Mouse (Mus musculus): ENCODE results near the gene Gm9732.
A peak's percentile ranks its signal among the peaks of the same experiment; 100 is the strongest.
"Not testable (repeated sequence)": the region's sequence is repeated elsewhere in the genome, so short reads cannot be mapped to it uniquely, and the experiment has no call there.

Gm9732 gene

DNA sequence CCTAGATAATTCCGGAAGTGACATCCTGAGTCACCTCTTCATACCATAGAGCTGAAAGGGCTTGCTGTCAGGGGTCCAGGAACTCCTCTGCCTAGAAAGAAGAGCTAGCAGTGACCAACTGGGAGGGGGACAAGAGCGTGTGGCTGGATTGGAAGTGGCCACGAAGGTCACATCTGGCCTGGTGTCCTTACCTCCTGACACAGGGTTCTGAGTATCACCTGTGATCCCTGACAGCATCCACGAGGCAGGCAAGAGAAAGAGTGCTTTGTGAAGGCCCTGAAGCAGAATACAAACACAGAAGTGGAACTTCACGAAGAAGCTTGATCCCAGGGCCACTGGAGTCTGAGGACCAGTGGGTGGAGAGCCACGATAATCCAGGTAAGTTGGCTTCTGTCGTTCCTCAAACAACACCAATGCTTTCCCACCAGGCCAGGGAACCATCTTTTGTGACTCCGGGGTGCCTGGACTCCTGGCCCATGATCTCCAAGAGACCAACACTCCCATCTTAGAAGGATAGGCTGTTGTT is at the start of gene Gm9732:
TSS of gene Gm9732 (plus strand) at position 51 of the 526 bp plus-strand sequence.
- DNase-seq (ENCODE audit: low read depth, low spot score): peak; percentile 7

DNA sequence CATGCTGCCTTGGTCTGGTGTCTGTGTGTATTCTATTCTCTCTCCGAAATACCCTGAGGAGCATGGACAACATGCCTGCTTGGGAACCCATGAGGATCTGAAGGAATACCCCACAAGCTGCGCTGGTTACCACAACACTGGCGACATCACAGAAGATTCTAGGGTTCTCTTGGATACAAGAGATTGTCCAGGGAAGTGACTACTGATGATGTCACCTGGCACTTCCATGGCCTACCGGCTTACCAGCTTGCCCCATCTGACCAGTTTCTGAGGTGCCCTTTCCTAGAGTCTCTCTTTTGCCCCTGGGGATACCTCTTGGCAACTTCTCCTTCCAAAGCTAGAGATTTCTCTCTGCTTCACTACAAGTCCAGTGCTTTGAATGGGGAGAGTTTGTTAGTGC is 39.6 kb upstream of the Gm9732 start, which contains the start of gene Gm8122:
TSS of gene Gm8122 (minus strand) at position 101 of the 400 bp plus-strand sequence.
- not testable (repeated sequence) for DNase-seq (ENCODE audit: low read depth, low spot score)

DNA sequence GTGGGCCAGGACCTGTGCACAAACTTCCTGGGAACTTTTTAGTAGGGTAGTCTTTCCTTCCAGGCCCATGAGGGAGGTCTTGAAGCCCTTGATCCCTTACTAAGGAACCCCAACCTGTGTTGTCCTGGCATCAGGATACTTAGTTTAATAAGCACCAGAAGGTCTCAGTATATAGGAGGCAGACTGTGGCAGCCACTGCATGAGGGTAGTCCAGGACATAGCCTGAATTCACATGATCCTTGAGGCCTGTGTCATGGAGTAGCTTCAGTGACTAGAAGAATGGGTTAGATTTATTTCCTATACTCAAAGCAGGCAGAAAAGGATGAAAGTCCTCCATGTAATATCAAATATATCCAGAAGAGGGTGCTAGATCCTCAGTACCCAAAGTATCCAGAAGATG is 37.1 kb upstream of the Gm9732 start:
- not testable (repeated sequence) for DNase-seq (ENCODE audit: low read depth, low spot score)

DNA sequence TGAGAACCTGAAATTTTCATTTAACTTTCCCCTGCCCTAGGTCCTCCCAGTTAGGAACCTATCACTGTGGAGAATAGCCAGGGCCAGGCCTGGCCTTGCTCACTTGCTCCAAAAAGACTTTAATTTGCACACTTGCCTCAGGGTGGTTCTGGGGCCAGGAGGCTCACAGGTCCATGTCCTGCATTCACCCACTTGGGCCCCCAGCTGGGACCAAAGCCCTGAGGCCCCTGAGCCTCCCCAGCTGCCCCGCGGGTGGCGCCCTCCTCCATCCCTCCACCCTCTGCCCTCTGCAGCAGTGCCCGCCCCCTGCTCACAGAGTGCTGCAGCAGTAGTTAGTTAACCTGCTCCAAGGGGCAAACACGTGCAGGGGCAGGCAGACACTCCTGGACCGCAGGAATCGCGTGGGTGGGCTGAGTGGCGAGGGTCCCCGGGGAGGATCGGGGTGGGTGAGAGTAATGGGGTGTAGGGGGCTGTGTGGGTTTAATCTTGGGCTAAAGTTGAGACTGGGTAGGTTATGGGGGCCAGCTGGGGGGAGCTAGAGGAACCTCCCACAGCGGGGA is 25.1 kb upstream of the Gm9732 start:
- DNase-seq (ENCODE audit: low read depth, low spot score): not testable (repeated sequence)

DNA sequence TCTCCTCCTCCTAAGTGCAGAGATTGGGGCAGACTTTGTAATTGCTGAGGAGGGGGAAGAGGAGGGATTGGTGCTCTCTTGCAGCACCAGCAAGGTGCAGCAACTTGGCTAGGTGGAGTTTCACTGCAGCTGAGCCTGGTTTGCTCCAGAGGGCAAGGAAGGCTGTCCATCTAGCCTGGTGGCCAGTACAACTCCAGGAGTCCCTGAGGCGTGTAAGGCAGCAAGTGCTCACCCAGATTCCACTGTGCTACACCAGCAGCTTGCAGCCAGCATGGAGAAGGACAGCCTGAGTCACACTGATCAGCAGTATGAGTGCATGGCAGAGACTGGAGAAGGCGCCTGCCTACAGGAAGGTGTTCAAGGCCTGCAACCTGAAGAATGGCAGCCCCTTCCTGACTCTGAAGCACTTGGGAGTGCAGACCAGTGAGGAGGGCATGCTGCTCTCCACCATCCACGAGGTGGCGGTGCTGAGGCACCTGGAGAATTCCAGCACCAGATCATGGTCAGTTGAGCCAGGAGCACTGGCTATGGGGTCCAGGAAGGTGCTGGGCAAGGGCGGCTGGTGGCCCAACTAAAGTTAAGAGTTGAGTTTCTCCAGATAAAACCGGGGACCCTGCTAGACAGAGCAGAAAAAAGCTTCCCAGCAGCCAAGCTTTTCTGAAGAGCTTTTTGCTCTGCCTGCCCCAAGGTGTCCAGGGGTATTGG is 24.1 kb upstream of the Gm9732 start:
- DNase-seq (ENCODE audit: low read depth, low spot score): not testable (repeated sequence)

- not testable (repeated sequence) for DNase-seq (ENCODE audit: low read depth, low spot score)
Observed at GRCm38 (mm10) chr14:43256511-43256910, 18.3 kb upstream of the Gm9732 start.

DNA sequence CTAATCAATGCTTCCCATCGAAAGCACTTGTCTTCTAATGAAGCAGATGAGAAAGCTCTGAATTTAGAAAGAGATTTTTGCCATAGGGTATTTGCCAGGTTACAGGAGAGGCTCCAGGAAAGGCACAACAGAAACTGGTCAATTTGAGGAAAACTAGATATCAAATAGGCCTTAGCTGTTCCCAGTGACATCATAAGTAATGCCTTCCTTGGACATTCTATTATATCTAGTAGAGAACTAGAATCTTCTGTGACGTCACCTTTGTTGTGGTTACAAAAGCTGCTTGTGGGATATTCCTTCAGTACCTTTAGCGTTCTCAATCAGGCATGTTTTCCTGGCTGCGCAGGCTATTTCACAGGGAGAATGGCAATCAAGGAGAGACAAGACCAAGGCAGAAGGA is 16.5 kb upstream of the Gm9732 start, which contains the start of gene Gm8126:
TSS of gene Gm8126 (plus strand) at position 301 of the 400 bp plus-strand sequence.
- DNase-seq (ENCODE audit: low read depth, low spot score): not testable (repeated sequence)

- not testable (repeated sequence) for DNase-seq (ENCODE audit: low read depth, low spot score)
Observed at GRCm38 (mm10) chr14:43263421-43263820, 11.4 kb upstream of the Gm9732 start.

DNA sequence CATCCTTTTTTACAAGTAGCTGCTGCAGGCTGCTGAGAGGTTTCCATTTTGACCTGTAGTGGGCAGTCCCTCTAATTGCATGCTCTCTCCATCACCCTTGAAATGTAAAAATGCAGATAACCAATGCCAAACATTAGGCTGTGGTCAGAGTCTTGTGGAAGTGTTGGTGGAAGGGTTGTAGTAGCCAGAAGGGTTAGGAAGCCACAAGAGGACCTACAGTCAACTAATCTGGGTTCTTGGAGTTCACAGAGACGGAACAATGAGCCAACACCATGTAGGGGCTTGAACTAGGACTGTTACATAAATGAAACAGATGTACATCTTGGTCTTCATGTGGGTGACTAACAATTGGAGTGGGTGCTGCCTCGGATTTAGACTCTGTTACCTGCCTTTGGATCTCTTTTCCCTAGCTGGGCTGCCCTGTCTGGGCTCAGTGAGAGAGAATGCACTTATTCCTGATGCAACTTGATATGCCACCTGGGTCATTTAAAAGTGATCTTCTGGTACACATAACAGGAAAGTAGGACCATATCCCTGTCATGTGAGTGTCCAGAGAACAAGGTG is 6.2 kb upstream of the Gm9732 start:
- DNase-seq (ENCODE audit: low read depth, low spot score): not testable (repeated sequence)

DNA sequence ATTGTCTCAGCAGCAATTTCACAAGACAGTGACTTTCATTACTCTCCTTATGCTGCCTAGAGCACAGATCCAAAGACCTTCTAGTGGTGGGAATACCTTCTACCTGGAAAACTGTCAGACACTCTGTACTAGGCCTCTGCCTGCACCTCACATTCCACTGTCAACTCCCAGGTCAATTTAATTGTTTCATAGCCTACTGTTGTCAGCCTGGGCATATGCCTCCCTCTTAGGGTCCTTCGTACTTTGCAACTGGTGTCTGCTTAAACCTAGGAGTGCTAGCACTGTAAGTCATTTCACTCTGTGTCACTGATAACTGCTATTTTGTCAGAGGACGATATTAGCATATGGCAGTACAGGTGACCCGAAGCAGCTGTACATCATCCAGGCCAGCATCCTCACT is 5.6 kb upstream of the Gm9732 start:
- not testable (repeated sequence) for DNase-seq (ENCODE audit: low read depth, low spot score)

DNA sequence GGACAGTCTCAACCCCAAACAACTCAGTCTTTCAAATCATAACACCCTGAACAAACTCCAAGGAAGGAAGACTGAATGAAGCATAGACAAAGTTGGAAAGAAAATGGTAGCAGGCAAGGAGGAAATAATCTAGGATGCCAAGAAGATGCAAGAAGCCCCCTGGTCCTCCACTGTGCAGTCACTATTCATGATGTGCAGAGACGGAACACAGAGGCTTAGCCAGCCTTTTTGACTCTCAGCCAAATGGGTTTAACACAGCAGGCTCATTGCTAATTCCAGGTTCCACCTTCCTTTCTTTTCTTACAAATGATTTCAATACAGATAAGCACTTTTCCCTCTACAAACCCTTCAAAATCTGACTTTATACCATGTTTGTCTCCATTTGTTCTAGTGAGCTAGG is 1.7 kb upstream of the Gm9732 start:
- not testable (repeated sequence) for DNase-seq (ENCODE audit: low read depth, low spot score)

- DNase-seq (ENCODE audit: low read depth, low spot score): not testable (repeated sequence)
Observed at GRCm38 (mm10) chr14:43275752-43276151, 916 bp downstream of the Gm9732 start.

- peak; percentile 0 for DNase-seq (ENCODE audit: low read depth, low spot score)
Observed at GRCm38 (mm10) chr14:43277468-43277867, 2.6 kb downstream of the Gm9732 start.

GRCm38 (mm10) chr14:43278146-43278545 is 3.3 kb downstream of the Gm9732 start:
- DNase-seq (ENCODE audit: low read depth, low spot score): not testable (repeated sequence)

DNA sequence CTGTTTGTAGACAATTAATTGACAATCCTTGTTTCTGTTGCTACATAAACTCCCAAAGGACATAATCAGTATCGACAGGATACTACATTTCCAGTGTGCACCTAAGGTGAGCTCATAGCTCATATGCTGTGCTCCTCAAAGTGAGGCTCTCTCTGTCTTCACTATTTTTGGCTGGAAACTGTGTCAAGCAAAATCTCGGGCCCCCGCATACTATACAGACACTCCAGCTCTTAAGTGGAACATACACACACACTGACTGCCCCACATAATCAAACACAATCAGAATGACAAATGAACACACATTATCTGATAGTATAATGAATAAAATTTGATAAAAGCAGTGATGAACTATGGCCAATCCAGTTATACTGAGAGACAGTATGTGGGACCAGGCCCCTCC is 3.8 kb downstream of the Gm9732 start:
- DNase-seq (ENCODE audit: low read depth, low spot score): not testable (repeated sequence)

- DNase-seq (ENCODE audit: low read depth, low spot score): not testable (repeated sequence)
Observed at GRCm38 (mm10) chr14:43293503-43293902, 18.7 kb downstream of the Gm9732 start, which contains the start of gene Gm8127. Gm8127 (minus strand) TSS chr14:43293832.

GRCm38 (mm10) chr14:43319516-43319915 is 44.7 kb downstream of the Gm9732 start:
- DNase-seq (ENCODE audit: low read depth, low spot score): not testable (repeated sequence)

- DNase-seq (ENCODE audit: low read depth, low spot score): not testable (repeated sequence)
Observed at GRCm38 (mm10) chr14:43328603-43329002, 53.8 kb downstream of the Gm9732 start.

DNA sequence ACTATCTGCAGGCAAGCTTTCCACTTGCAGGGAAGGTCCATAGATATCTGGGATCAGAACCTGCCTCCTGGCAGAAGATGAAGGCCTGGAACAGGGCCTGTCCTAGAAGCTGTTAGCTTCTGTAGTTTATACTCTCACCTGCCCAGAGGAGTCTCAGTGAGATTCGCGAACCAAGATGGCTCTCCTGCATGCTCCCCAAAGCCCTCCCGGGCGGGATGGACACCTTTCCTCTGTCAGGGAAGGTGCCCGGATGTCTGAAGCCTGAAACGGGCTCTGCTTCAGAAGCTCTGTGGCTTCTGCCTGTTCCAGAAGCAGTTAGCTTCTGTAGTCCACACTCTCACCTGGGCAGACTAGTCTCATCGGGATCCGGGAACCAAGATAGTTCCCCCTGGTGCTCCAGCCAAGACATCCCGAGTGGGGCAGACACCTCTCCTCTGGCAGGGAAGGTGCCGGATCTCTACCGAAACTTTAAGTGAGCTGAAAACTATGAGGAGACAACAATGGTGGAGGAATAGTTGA is 56.6 kb downstream of the Gm9732 start:
- not testable (repeated sequence) for DNase-seq (ENCODE audit: low read depth, low spot score)

DNA sequence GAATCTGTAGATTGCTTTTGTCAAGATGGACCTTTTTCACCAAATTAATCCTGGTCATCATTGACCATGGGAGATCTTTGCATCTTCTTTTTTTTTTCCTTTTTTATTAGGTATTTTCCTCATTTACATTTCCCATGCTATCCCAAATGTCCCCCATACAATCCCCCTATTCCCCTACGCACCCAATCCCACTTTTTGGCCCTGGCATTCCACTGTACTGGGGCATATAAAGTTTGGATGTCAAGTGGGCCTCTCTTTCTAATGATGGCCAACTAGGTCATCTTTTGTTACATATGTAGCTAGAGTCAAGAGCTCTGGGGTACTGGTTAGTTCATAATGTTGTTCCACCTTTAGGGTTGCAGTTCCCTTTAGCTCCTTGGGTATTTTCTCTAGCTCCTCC is 62.8 kb downstream of the Gm9732 start:
- DNase-seq (ENCODE audit: low read depth, low spot score): not testable (repeated sequence)

GRCm38 (mm10) chr14:43347711-43348110 is 72.9 kb downstream of the Gm9732 start, which contains the start of gene 1700001F09Rik:
1700001F09Rik (minus strand) TSS chr14:43347811.
- not testable (repeated sequence) for DNase-seq (ENCODE audit: low read depth, low spot score)

- not testable (repeated sequence) for DNase-seq (ENCODE audit: low read depth, low spot score)
Observed at GRCm38 (mm10) chr14:43352944-43353343, 78.1 kb downstream of the Gm9732 start.
